Mouse (Mus musculus) frontal cortex, adult 2 months (tissue): ENCODE measurements around the gene Il11ra1. TPM values are rescaled to one million over a fixed set of nuclear protein-coding genes. Genes with fewer than 3 reads are reported as not detected.
"Not testable (repeated sequence)": the region's sequence is repeated elsewhere in the genome, so short reads cannot be mapped to it uniquely, and the experiment has no call there.

Experiments
- DNase-seq, 2 experiments: peaks; one replicate each; pipeline ENCODE4 v3.0.0; 2022; ENCODE audit warnings: low spot score in 1 of 2; ENCODE audit errors: extremely low spot score in 1 of 2
- polyA plus RNA-seq: library from polyadenylated mRNA; depleted of rRNA; stranded (reverse); fragments of >200 nt; gene quantifications from 2 replicates; pipeline ENCODE4 v1.2.3, GENCODE M21; 2012; rRNA removed

Gene Il11ra1
- polyA plus RNA-seq, 1 experiment = 37.0 TPM

- not testable (repeated sequence) for DNase-seq
Measured at GRCm38 (mm10) chr4:41773502-41773901, 73.7 kb downstream of the Il11ra1 start.

- peak; percentile 81 to 88 for DNase-seq
Measured at GRCm38 (mm10) chr4:41774002-41774401, 74.2 kb downstream of the Il11ra1 start, which contains the start of gene Ccl27a. TSS of gene Ccl27a (minus strand) at chr4:41774247.

GRCm38 (mm10) chr4:41774506-41774905 is 74.7 kb downstream of the Il11ra1 start:
- not testable (repeated sequence) for DNase-seq

GRCm38 (mm10) chr4:41775840-41776239 is 76.1 kb downstream of the Il11ra1 start:
- DNase-seq = not testable (repeated sequence)

GRCm38 (mm10) chr4:41781271-41781670 is 81.5 kb downstream of the Il11ra1 start:
- DNase-seq = not testable (repeated sequence)

GRCm38 (mm10) chr4:41781748-41782485 is 82.1 kb downstream of the Il11ra1 start:
- not testable (repeated sequence) for DNase-seq

GRCm38 (mm10) chr4:41782711-41783110 is 82.9 kb downstream of the Il11ra1 start:
- DNase-seq = not testable (repeated sequence)

GRCm38 (mm10) chr4:41783197-41783596 is 83.4 kb downstream of the Il11ra1 start:
- not testable (repeated sequence) for DNase-seq

Other genes with a start within 250 kb of the Il11ra1 start
- 0.71 and 0.90 TPM in 2 replicates for gene Kif24, start 235.1 kb upstream of the Il11ra1 start, polyA plus RNA-seq
- 39.5 and 42.0 TPM in 2 replicates for gene Nudt2, start 234.8 kb upstream of the Il11ra1 start, polyA plus RNA-seq
- 22.6 and 23.6 TPM in 2 replicates for gene AI464131, start 196.9 kb upstream of the Il11ra1 start, polyA plus RNA-seq
- 10.1 and 10.6 TPM in 2 replicates for gene 1110017D15Rik, start 182.7 kb upstream of the Il11ra1 start, polyA plus RNA-seq
- gene Fam219a, start 130.5 kb upstream of the Il11ra1 start, polyA plus RNA-seq = 161 and 180 TPM in 2 replicates
- 11.9 and 13.4 TPM in 2 replicates for gene Dnaic1, start 130.2 kb upstream of the Il11ra1 start, polyA plus RNA-seq
- gene Enho, start 59.7 kb upstream of the Il11ra1 start, polyA plus RNA-seq = 111 and 117 TPM in 2 replicates
- 79.4 and 92.6 TPM in 2 replicates for gene Cntfr, start 2.9 kb upstream of the Il11ra1 start, polyA plus RNA-seq
- 30.7 and 32.5 TPM in 2 replicates for gene Rpp25l, start 13.5 kb downstream of the Il11ra1 start, polyA plus RNA-seq
- 189 and 190 TPM in 2 replicates for gene Dctn3, start 23.2 kb downstream of the Il11ra1 start, polyA plus RNA-seq
- gene Arid3c, start 31.2 kb downstream of the Il11ra1 start, polyA plus RNA-seq = 0.12 and 0.17 TPM in 2 replicates
- gene Galt, start 55.2 kb downstream of the Il11ra1 start, polyA plus RNA-seq = 196 and 224 TPM in 2 replicates
- gene Sigmar1, start 56.2 kb downstream of the Il11ra1 start, polyA plus RNA-seq = 60.9 TPM in 2 replicates
- 373 and 441 TPM in 2 replicates for gene Ccl27a, start 74.3 kb downstream of the Il11ra1 start, polyA plus RNA-seq
- not detected in 2 replicates for gene Gm21541, start 203.6 kb downstream of the Il11ra1 start, polyA plus RNA-seq
- 27.5 and 37.8 TPM in 2 replicates for gene Gm20878, start 241.6 kb downstream of the Il11ra1 start, polyA plus RNA-seq